Mouse (Mus musculus) ES-Bruce4 (cell line): ENCODE results near the gene Tmem86a. TPM values are rescaled to one million over a fixed set of nuclear protein-coding genes. Genes with fewer than 3 reads are reported as not detected.

ENCODE experiments used
- H3K27ac ChIP-seq: 2 replicates; pipeline ENCODE4 v1.5.1; 2012; ENCODE audit warnings: low read length, inconsistent platforms; ENCODE audit not compliant: insufficient read depth
- H3K27me3 ChIP-seq: 2 replicates; pipeline ENCODE4 v1.6.1; 2012; ENCODE audit warnings: mild to moderate bottlenecking, low read length, inconsistent platforms; ENCODE audit not compliant: control insufficient read depth, poor library complexity, insufficient read depth, severe bottlenecking
- H3K36me3 ChIP-seq: 2 replicates; pipeline ENCODE4 v1.6.1; 2012; ENCODE audit warnings: inconsistent platforms, mild to moderate bottlenecking, low read length, moderate library complexity; ENCODE audit not compliant: control insufficient read depth, poor library complexity, insufficient read depth, severe bottlenecking
- H3K4me1 ChIP-seq: one replicate; pipeline ENCODE4 v1.8.1; 2011; ENCODE audit warnings: low read length; ENCODE audit not compliant: control insufficient read depth, insufficient read depth
- H3K4me3 ChIP-seq: 2 replicates; pipeline ENCODE4 v1.5.1; 2011; ENCODE audit warnings: low read depth, mild to moderate bottlenecking, low read length
- H3K9ac ChIP-seq: 2 replicates; pipeline ENCODE4 v1.6.1; 2012; ENCODE audit warnings: low read depth, mild to moderate bottlenecking, inconsistent platforms; ENCODE audit not compliant: poor library complexity, severe bottlenecking
- H3K9me3 ChIP-seq: replicated peaks from 2 replicates; pipeline ENCODE4 v1.6.1; 2012; ENCODE audit warnings: mild to moderate bottlenecking, low read length, inconsistent platforms; ENCODE audit not compliant: control insufficient read depth, poor library complexity, insufficient read depth, severe bottlenecking
- CTCF ChIP-seq: IDR thresholded peaks from one replicate; pipeline ENCODE4 v1.8.1; 2011; ENCODE audit warnings: low read depth, low read length
- EP300 ChIP-seq: IDR thresholded peaks from 2 replicates; pipeline ENCODE4 v1.6.1; 2011; ENCODE audit warnings: low read depth, low read length; ENCODE audit not compliant: insufficient read depth
- POLR2A ChIP-seq: IDR thresholded peaks from one replicate; pipeline ENCODE4 v1.8.1; 2011; ENCODE audit warnings: low read length; ENCODE audit not compliant: insufficient read depth
- polyA plus RNA-seq: library from polyadenylated mRNA; stranded (reverse); fragments of >200 nt; gene quantifications from 2 replicates; pipeline ENCODE4 v1.2.4, GENCODE M21; 2011; ENCODE audit warnings: low read depth; ENCODE audit not compliant: missing spikeins, insufficient read depth, insufficient read length

Gene Tmem86a
- polyA plus RNA-seq, 1 experiment, result 2.0 TPM

DNA sequence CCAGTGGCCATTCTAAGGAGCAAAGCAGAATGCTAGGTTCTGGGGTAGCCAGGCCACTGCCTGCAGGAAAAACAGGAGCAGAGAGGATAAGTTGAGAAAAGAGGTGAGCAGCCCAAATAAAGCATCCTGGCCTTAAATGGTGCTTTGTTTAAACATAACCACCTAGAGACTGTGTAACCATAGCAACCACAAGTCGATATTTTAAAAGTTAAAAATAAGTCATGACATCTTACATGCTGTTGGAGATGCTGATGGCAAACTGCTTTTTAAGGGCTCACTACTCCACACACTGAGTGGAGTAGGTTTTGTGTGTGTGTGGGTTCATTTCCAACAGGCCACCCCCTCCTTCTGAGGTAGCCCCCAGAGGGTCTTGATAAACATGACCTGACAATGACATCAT is 34.7 kb downstream of the Tmem86a start:
- Histone ChIP-seq H3K27me3 (no peaks in the 10 kb centered on the region), H3K9ac (no peak overlapping the region), H3K4me3 (no peak overlapping the region), H3K36me3 (no peaks in the 10 kb centered on the region), H3K27ac (no peak overlapping the region), H3K9me3 (no peaks in the 10 kb centered on the region), H3K4me1 (no peaks in the 10 kb centered on the region)
- TF ChIP-seq POLR2A (no peak), CTCF (no peak), EP300 (no peak)

GRCm38 (mm10) chr7:47093935-47094334 is 43.5 kb downstream of the Tmem86a start:
- Histone ChIP-seq H3K4me1 (no peaks in the 10 kb centered on the region), H3K27ac (no peak overlapping the region), H3K36me3 (no peaks in the 10 kb centered on the region), H3K9me3 (no peaks in the 10 kb centered on the region), H3K27me3 (no peaks in the 10 kb centered on the region), H3K4me3 (no peak overlapping the region), H3K9ac (no peak overlapping the region)
- TF ChIP-seq EP300 (no peak), CTCF (no peak), POLR2A (no peak)

DNA sequence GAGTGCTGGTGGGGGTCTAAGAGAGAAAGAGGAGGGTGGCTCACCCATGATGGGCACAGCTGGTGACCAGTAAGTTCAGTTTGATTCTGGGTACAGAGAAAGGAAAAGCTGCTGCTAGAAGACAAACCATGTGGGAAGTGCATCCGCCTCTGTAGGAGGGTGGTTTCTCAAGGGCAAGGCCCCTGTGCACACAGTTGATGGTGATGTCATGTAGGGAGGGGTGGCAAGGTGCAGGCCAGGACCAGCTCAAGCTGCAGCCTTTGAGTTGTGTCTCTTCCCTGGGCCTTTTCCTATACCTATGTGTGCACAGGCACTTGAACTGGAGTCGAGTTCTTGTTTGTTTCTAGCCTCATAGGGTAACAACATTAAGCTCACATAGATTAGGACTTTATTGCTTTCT is 44.6 kb downstream of the Tmem86a start:
- H3K4me3 ChIP-seq, result no peak overlapping the region
- H3K36me3 ChIP-seq, result no peaks in the 10 kb centered on the region
- H3K9me3 ChIP-seq, result no peaks in the 10 kb centered on the region
- TF ChIP-seq CTCF, result no peak
- no peak for TF ChIP-seq POLR2A
- TF ChIP-seq EP300, result no peak
- no peaks in the 10 kb centered on the region for H3K4me1 ChIP-seq
- no peak overlapping the region for H3K9ac ChIP-seq
- no peak overlapping the region for H3K27ac ChIP-seq
- H3K27me3 ChIP-seq, result no peaks in the 10 kb centered on the region

- TF ChIP-seq POLR2A (no peak), EP300 (no peak), CTCF (no peak)
- no peak overlapping the region for H3K4me3 ChIP-seq
Measured at GRCm38 (mm10) chr7:47098044-47098443, 47.6 kb downstream of the Tmem86a start.

DNA sequence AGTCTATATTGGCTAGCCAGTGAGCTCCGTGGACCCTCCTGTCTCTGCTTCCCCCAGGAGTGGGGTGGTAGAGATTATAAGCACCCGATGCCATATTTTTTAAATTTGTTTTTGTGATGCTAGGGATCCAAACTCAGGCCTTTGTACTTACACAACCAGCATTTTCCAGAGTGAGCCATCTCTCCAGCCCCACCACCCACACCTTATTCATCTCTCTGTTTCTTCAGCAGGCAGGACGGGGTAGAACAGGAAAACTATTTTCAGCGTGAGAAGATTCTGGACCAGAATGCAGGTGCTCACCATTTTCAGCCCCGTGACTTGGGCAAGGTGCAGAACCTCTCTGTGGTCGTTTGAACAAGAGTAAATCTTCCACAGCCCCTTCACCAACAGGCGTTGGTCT is 48.9 kb downstream of the Tmem86a start:
- Histone ChIP-seq H3K4me1 (no peaks in the 10 kb centered on the region), H3K36me3 (no peaks in the 10 kb centered on the region), H3K27me3 (no peaks in the 10 kb centered on the region), H3K27ac (no peak overlapping the region), H3K9ac (no peak overlapping the region), H3K9me3 (no peaks in the 10 kb centered on the region), H3K4me3 (no peak overlapping the region)
- no peak for TF ChIP-seq POLR2A
- no peak for TF ChIP-seq EP300
- TF ChIP-seq CTCF, result no peak

More at GRCm38 (mm10) chr7:47098044-47098443, 47.6 kb downstream of the Tmem86a start:
- Histone ChIP-seq H3K9ac (no peak overlapping the region), H3K27ac (no peak overlapping the region), H3K9me3 (no peaks in the 10 kb centered on the region), H3K4me1 (no peaks in the 10 kb centered on the region), H3K36me3 (no peaks in the 10 kb centered on the region), H3K27me3 (no peaks in the 10 kb centered on the region)

GRCm38 (mm10) chr7:47100615-47101014 is 50.2 kb downstream of the Tmem86a start:
- Histone ChIP-seq H3K9me3 (no peaks in the 10 kb centered on the region), H3K4me1 (no peaks in the 10 kb centered on the region), H3K27me3 (no peaks in the 10 kb centered on the region), H3K27ac (no peak overlapping the region), H3K9ac (no peak overlapping the region), H3K4me3 (no peak overlapping the region), H3K36me3 (no peaks in the 10 kb centered on the region)
- TF ChIP-seq EP300 (no peak), CTCF (no peak), POLR2A (no peak)

- Histone ChIP-seq H3K27me3 (no peaks in the 10 kb centered on the region), H3K9ac (no peak overlapping the region), H3K9me3 (no peaks in the 10 kb centered on the region), H3K4me3 (no peak overlapping the region), H3K27ac (no peak overlapping the region), H3K36me3 (no peaks in the 10 kb centered on the region), H3K4me1 (no peaks in the 10 kb centered on the region)
- no peak for TF ChIP-seq CTCF
- TF ChIP-seq POLR2A, result no peak
- no peak for TF ChIP-seq EP300
Measured at GRCm38 (mm10) chr7:47102970-47103369, 52.6 kb downstream of the Tmem86a start.
